Mouse (Mus musculus) olfactory bulb, adult 2 months (tissue): ENCODE measurements around the gene Gjd3. TPM values are rescaled to one million over a fixed set of nuclear protein-coding genes. Genes with fewer than 3 reads are reported as not detected.
A peak's percentile ranks its signal among the peaks of the same experiment; 100 is the strongest.

ENCODE experiments used
- H3K27ac ChIP-seq: fragments of 200-500 bp; 2 replicates; pipeline ENCODE4 v1.5.1; 2012; ENCODE audit warnings: low read depth, low read length; ENCODE audit not compliant: insufficient read depth
- H3K4me1 ChIP-seq: fragments of 200-500 bp; 2 replicates; pipeline ENCODE4 v1.6.1; 2012; ENCODE audit warnings: low read length; ENCODE audit not compliant: control insufficient read depth, insufficient read depth
- H3K4me3 ChIP-seq: fragments of 200-500 bp; 2 replicates; pipeline ENCODE4 v1.5.1; 2012; ENCODE audit warnings: mild to moderate bottlenecking, low read depth, low read length, moderate library complexity; ENCODE audit not compliant: insufficient read depth
- CTCF ChIP-seq: fragments of 200-500 bp; IDR thresholded peaks from 2 replicates; pipeline ENCODE4 v1.5.1; 2012; ENCODE audit warnings: low read depth, mild to moderate bottlenecking, low read length, moderate library complexity; ENCODE audit not compliant: insufficient read depth
- POLR2A ChIP-seq: fragments of 200-500 bp; IDR thresholded peaks from 2 replicates; pipeline ENCODE4 v1.6.1; 2012; ENCODE audit warnings: mild to moderate bottlenecking, low read depth, low read length, moderate library complexity; ENCODE audit not compliant: insufficient read depth
- WGBS: fragments of 180-500 bp; shearing (Covaris S2); methylation state at CpG from one replicate; pipeline ENCODE4 v1.1.7; 2018; 5-methylcytosine and 5-hydroxymethylcytosine counted together
- polyA plus RNA-seq: library from polyadenylated mRNA; stranded (reverse); fragments of >200 nt; gene quantifications from 2 replicates; pipeline ENCODE4 v1.2.4, GENCODE M21; 2012; ENCODE audit warnings: low replicate concordance; ENCODE audit not compliant: missing spikeins, insufficient read depth, insufficient read length

Gjd3 gene
- polyA plus RNA-seq, 1 experiment: not detected

DNA sequence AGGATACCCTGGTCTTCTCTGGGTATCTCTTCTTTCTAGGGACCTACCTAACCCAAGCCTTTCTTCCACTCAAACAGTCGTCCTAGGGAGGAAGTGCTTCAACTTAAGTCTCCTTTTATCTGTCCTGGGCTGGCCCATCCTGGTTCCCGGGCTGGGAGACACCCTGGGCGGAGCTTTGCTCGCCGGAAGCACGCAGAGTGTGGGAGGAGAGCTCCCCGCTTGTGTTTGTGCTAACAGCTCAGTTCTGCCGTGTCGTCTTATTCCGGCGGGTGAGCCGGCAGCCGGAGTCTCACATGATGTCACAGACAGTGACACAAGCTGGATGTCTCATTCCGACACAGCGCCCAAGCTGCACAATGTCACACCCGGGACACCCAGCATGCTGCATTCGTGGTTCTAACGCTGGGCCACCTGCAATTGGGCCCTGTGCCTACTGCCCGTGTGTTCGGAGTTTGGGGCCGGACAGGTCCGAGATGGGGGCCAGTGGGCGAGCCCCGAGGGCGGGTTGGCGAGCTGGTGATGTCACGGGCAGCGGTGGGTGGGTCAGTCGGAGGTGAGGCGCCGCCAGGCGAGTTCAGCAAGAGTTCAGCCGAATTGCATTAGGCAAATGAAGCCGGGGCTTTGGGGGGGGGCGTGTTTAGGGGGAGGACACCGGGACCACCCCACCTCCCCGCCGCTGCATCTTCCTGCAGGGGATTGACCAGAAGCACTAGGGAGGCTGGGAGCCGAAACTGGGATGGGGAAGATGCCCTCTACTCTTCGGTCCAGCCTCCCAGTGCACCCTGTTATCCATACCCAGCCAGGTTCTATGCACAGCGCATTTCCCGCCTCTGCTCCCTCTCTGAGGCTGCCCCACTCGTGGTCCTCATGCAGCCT, 23.1 kb downstream of the Gjd3 start:
- TF ChIP-seq POLR2A: 0 out of 2 replicates have a peak, but pooled peaks have one; percentile 23
- no peak for TF ChIP-seq CTCF
- H3K27ac ChIP-seq: no peak overlapping the region; the same call in 1 of the 2 replicates
- WGBS: under 1% methylated on average over 39 of the region's 43 CpGs
- peaks cover 64% of the 10 kb centered on the region for H3K4me1 ChIP-seq
- peak overlapping the region; percentile 42 for H3K4me3 ChIP-seq

DNA sequence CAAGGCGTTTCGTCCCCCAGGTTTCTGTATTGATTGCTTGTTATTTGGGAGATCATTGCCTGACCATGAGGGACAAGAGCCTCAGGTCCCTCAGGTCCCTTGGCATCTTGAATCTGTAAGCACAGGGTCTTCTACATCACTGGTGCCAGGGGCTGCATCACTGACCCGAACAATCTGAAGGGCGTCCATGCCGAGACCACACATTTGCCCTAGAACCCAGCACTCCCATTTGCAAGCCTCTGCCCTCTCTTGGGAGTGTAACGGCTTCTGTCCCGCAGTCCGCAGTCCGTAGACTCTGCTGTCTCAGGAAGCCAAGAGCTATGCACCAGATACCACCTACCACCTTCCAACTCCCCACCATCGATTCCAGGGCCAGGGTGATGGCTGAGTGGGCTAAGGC, 26.5 kb downstream of the Gjd3 start:
- no peak for TF ChIP-seq CTCF
- no peak for TF ChIP-seq POLR2A
- WGBS: 93% methylated on average over 10 of the region's 10 CpGs
- H3K4me3 ChIP-seq: no peak overlapping the region
- peaks cover 53% of the 10 kb centered on the region for H3K4me1 ChIP-seq
- no peak overlapping the region for H3K27ac ChIP-seq

DNA sequence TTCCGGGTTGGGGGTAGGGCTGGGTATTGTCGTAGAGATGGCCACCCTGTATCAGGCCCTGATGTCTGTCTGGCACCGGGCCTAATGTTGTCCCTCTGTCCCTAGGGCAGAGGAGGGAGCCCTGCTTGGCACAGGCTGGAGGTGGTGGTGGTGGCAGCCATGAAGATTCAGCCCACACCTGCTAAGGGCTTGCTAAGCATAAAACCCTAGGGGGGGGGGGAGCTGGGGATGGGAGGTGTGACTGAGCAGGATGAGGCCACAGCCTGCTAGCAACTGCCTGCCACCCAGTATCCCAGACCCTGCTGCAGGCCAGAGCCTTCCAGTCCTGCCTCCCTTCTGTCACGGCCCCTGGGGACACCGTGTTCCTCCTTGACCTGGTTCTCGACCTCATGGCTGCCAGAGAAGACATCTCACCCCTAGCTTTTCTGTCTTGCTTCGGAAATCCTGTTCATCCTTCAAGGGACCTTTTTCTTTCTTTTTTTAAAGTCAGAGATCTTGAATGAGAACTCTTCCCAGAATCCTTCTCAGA, 27.0 kb downstream of the Gjd3 start:
- H3K4me1 ChIP-seq: peaks cover 53% of the 10 kb centered on the region
- H3K27ac ChIP-seq: no peak overlapping the region
- H3K4me3 ChIP-seq: no peak overlapping the region
- no peak for TF ChIP-seq CTCF
- TF ChIP-seq POLR2A: no peak
- WGBS: 58% methylated on average over 7 of the region's 7 CpGs

DNA sequence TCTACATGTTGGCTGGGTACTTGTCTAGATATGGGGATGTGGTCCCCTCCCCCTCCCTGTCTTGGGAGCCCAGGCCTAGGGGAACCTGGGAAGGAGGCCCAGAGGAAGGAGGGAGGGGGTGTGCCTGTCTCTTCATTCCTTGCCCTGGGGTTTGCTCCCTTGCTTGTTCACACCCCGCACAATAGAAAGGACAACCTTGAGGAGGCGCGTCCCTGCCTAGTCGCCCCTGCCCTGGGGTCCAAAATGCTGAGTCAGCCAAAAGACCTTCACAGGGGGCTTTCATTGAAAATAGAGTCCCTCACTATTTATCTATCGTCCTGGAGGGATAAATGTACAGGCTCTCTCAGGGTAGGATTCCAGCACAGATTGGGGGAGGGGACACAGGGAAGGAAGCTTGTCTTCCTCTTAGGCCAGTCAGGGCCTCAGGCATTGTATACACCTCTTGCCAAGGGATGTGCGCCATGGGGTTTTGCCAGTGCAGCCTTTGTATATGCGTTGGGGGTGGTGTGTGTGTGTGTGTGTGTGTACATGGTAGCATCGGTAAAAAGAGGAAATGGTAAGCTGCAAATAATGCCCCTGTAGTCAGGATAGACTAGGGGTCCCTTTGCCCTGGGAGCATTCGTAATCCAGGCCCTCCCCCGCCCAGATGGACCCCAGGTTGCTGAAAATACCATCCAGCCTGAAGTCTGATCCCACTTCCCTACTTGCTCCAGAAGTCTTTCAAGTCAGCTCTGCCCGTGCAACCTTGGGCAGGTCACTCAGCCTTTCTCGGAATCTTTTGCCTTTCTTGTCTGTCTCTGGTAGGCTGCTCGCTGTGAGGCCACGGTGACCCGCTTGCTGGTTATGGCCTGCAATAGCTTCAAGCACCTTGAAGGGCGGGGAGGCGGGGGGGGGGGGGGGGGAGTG, 27.8 kb downstream of the Gjd3 start:
- no peak for TF ChIP-seq POLR2A
- no peak for TF ChIP-seq CTCF

DNA sequence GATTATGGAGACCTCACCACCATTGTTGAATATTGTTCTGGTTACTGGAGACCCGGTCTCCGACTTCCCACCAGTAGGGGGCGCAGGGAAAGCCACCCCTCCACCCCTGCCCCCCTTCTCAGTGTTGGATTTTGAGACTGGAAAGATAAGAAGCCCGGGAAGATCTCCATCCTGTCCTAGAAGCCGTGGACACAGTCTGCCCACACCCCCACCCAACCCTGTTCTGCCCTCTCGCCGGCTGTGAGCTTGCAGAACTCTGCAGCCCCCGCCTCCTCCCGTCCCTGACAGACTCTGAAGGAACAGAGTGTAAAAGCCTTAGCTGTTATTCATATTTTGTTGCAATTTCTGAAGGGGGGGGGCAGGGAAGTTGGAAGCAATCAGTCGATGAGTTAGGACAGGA, 28.4 kb downstream of the Gjd3 start:
- WGBS: 7% methylated on average over 10 of the region's 10 CpGs
- H3K27ac ChIP-seq: no peak overlapping the region
- peaks cover 53% of the 10 kb centered on the region for H3K4me1 ChIP-seq
- no peak overlapping the region for H3K4me3 ChIP-seq
- TF ChIP-seq CTCF (peak; percentile 77), POLR2A (no peak)

More for the DNA sequence above, 27.8 kb downstream of the Gjd3 start:
- Histone ChIP-seq H3K4me3 (no peak overlapping the region), H3K27ac (no peak overlapping the region), H3K4me1 (peaks cover 53% of the 10 kb centered on the region)
- 50% methylated on average over 17 of the region's 17 CpGs for WGBS

DNA sequence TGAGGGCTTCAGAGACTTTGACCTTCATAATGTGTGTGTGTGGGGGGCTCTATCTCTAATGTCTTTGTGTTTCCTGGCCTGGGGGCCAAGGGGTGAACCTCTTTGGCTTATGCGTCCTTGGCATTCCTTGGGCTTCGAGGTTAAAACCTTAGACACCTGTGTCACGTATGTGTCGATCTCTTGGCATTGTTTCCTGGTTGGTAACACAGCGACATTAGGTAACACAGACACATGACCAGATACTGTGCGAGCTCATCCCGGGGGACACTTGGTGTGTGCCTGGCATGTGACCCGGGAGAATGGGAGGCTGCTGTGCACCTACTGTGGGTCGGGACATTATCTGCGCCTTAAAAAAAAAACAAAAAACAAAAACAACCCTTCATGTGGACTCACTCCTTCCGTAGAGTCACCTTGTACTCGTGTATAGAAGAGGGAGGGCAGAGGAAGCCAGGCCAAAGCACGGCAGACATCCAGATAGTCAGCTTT, 28.9 kb downstream of the Gjd3 start:
- Histone ChIP-seq H3K4me1 (peaks cover 55% of the 10 kb centered on the region), H3K4me3 (no peak overlapping the region), H3K27ac (no peak overlapping the region)
- TF ChIP-seq POLR2A (no peak), CTCF (no peak)
- WGBS: 46% methylated on average over 13 of the region's 13 CpGs

DNA sequence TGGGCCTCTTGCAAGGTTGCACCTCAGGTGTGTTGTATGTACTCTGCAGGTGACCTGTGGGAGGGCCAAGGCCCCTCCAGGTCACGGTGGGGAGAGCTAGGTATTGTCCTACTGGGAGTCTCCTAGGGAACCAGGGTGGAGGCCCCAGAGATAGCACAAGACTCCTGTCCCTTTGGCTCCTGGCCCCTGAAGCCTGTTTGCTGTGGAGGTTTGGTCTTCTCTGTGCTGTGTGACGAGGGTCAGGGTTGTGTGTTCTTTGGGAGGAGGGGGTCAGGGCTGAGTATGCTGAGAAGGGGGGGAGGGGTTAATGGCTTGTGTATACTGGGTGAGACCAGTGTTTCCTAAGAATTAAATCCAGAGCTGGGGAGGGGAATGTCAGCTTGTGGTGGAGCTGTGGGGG, 29.5 kb downstream of the Gjd3 start:
- WGBS: 30% methylated on average over 2 of the region's 2 CpGs
- no peak overlapping the region for H3K27ac ChIP-seq
- no peak overlapping the region for H3K4me3 ChIP-seq
- peaks cover 55% of the 10 kb centered on the region for H3K4me1 ChIP-seq
- TF ChIP-seq CTCF: no peak
- no peak for TF ChIP-seq POLR2A

DNA sequence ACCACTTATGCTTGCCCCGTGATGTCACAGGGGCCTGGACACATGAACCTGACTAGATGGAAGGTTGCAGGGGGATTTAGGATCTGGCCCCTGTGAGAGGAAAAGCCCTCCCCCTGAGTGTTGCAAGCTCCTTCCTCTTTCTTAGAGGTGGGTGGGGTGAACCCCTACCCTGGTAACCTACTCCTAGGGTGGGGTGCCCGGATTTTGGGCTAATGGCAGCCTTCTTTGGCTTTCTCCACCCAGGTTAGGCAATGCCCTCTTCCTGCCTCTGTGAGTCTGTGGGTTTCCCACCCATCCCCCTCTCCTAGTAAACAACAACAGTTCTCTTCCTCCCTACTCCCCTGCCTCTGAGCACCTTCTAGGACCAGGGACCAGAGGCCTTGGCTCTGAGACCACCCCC, 30.1 kb downstream of the Gjd3 start:
- no peak for TF ChIP-seq POLR2A
- no peak for TF ChIP-seq CTCF
- 84% methylated on average over 2 of the region's 2 CpGs for WGBS
- Histone ChIP-seq H3K4me3 (no peak overlapping the region), H3K4me1 (peaks cover 55% of the 10 kb centered on the region), H3K27ac (no peak overlapping the region)

DNA sequence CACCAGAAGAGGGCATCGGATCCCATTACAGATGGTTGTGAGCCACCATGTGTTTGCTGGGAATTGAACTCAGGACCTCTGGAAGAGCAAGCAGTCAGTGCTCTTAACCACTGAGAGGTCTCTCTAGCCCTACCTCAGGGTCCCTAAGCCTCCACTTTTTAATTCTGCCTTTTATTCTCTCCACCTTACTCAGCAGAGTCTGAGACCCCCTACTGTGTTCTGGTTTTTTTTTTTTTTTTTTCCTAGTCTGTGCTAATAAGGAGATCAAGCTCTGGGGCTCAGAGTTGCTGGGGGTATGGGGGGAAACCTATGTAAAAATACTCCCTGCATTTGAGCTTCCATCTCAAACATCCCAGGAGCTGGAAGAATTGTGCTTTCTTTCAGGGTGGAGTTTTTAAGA, 30.7 kb downstream of the Gjd3 start:
- Histone ChIP-seq H3K27ac (no peak overlapping the region), H3K4me1 (peaks cover 55% of the 10 kb centered on the region), H3K4me3 (no peak overlapping the region)
- TF ChIP-seq CTCF: no peak
- no peak for TF ChIP-seq POLR2A
- WGBS: 77% methylated on average over 1 of the region's 1 CpGs
